ENCODE assay signal across 9 mouse cellular contexts in genomic region chr1:162299558-162300319, GRCm38 (mm10).
DNase-seq lines count a peak whose midpoint lies in the region; ATAC-seq and TF ChIP-seq lines count a peak whose summit lies in the region.
"Had no signal": no experiment of that assay in that cellular context is flagged by ENCODE, and none has a peak within 500 bp of the region (broad histone marks: within the 10 kb centered on the region; RNA-seq: fewer than 3 reads in every experiment).

No protein-coding gene starts in this region.

- 36% methylated on average over 12 of the region's 12 CpGs for WGBS in kidney, adult 2 months
- 75% methylated on average over 12 of the region's 12 CpGs for WGBS in kidney, embryonic 15.5 days
- WGBS in limb, embryonic 12.5 days, result 62% methylated on average over 12 of the region's 12 CpGs
- 85% methylated on average over 12 of the region's 12 CpGs for WGBS in hindbrain, embryonic 10.5 days
- WGBS in hindbrain, embryonic 11.5 days, result 86% methylated on average over 12 of the region's 12 CpGs

- TF ChIP-seq POLR2A in kidney, adult 2 months (IDR thresholded peaks at IDR 0.05; ENCODE audit: low read depth, low read length), result no peak

- H3K4me3 ChIP-seq in kidney, adult 2 months (ENCODE audit: insufficient read depth, low read depth, low read length), result peak overlapping the region; percentile 26; the same call in 1 of the 2 replicates
- no peak overlapping the region for H3K4me3 ChIP-seq in kidney, embryonic 15.5 days (replicated peaks)
- H3K4me3 ChIP-seq in limb, embryonic 12.5 days (replicated peaks), result no peak overlapping the region
- H3K4me3 ChIP-seq in hindbrain, embryonic 10.5 days, result no peak overlapping the region
- H3K4me3 ChIP-seq in hindbrain, embryonic 11.5 days (ENCODE audit: low read depth, low read length), result no peak overlapping the region
- H3K4me3 ChIP-seq: embryonic facial prominence, embryonic 12.5 days had no signal

- no peaks in the 10 kb centered on the region for H3K36me3 ChIP-seq in kidney, adult 2 months (ENCODE audit: control insufficient read depth, insufficient read depth, low read length)
- no peaks in the 10 kb centered on the region for H3K36me3 ChIP-seq in kidney, embryonic 15.5 days
- H3K36me3 ChIP-seq in limb, embryonic 12.5 days, result no peaks in the 10 kb centered on the region
- no peaks in the 10 kb centered on the region for H3K36me3 ChIP-seq in hindbrain, embryonic 10.5 days
- H3K36me3 ChIP-seq in hindbrain, embryonic 11.5 days (ENCODE audit: control insufficient read depth, insufficient read depth, low read length), result no peaks in the 10 kb centered on the region
- H3K36me3 ChIP-seq: embryonic facial prominence, embryonic 12.5 days had no signal

- no peaks in the 10 kb centered on the region for H3K9me3 ChIP-seq in kidney, embryonic 15.5 days (replicated peaks)
- no peaks in the 10 kb centered on the region for H3K9me3 ChIP-seq in limb, embryonic 12.5 days
- no peaks in the 10 kb centered on the region for H3K9me3 ChIP-seq in hindbrain, embryonic 10.5 days
- no peaks in the 10 kb centered on the region for H3K9me3 ChIP-seq in hindbrain, embryonic 11.5 days (ENCODE audit: control insufficient read depth, low read length)
- H3K9me3 ChIP-seq: embryonic facial prominence, embryonic 12.5 days had no signal

- no peak for ATAC-seq in kidney, embryonic 15.5 days (replicated peaks; ENCODE audit: low FRiP score)
- peak; percentile 79; the same call in 1 of the 2 replicates for ATAC-seq in limb, embryonic 12.5 days (ENCODE audit: insufficient number of reproducible peaks, insufficient read depth, low FRiP score, low TSS enrichment, low read depth)
- no peak for ATAC-seq in hindbrain, embryonic 11.5 days (ENCODE audit: low FRiP score)

- no peak overlapping the region for H3K4me2 ChIP-seq in kidney, embryonic 15.5 days
- H3K4me2 ChIP-seq in limb, embryonic 12.5 days, result no peak overlapping the region
- no peak overlapping the region for H3K4me2 ChIP-seq in hindbrain, embryonic 11.5 days (replicated peaks; ENCODE audit: low read depth, low read length)
- H3K4me2 ChIP-seq: embryonic facial prominence, embryonic 12.5 days had no signal

- H3K27ac ChIP-seq in kidney, adult 2 months (ENCODE audit: insufficient read depth, low read depth, low read length), result peak overlapping the region; percentile 61
- H3K27ac ChIP-seq in kidney, embryonic 15.5 days, result no peak overlapping the region
- peak overlapping the region; percentile 88 for H3K27ac ChIP-seq in limb, embryonic 12.5 days
- H3K27ac ChIP-seq in hindbrain, embryonic 10.5 days, result no peak overlapping the region
- no peak overlapping the region for H3K27ac ChIP-seq in hindbrain, embryonic 11.5 days (ENCODE audit: low read depth, low read length)
- H3K27ac ChIP-seq: embryonic facial prominence, embryonic 12.5 days had no signal

- no peak for TF ChIP-seq CTCF in kidney, adult 2 months (conservative IDR thresholded peaks at IDR 0.05; ENCODE audit: insufficient read depth, insufficient read length, low read depth, low read length)

- no peaks in the 10 kb centered on the region for H3K27me3 ChIP-seq in kidney, adult 2 months (replicated peaks; ENCODE audit: control insufficient read depth, insufficient read depth, low read length)
- no peaks in the 10 kb centered on the region for H3K27me3 ChIP-seq in kidney, embryonic 15.5 days
- no peaks in the 10 kb centered on the region for H3K27me3 ChIP-seq in limb, embryonic 12.5 days
- H3K27me3 ChIP-seq in hindbrain, embryonic 10.5 days (ENCODE audit: insufficient read depth, poor library complexity, severe bottlenecking), result no peaks in the 10 kb centered on the region
- no peaks in the 10 kb centered on the region for H3K27me3 ChIP-seq in hindbrain, embryonic 11.5 days (ENCODE audit: control insufficient read depth, insufficient read depth, low read length)
- H3K27me3 ChIP-seq: embryonic facial prominence, embryonic 12.5 days had no signal

- peak; percentile 76 for DNase-seq in kidney, adult 2 months
- DNase-seq in adipocyte (ENCODE audit: low spot score), result peak; percentile 66
- peak; percentile 88 for DNase-seq in fibroblast of lung, adult 2 months (ENCODE audit: low read depth)
- no peak for DNase-seq in hindbrain, embryonic 10.5 days (ENCODE audit: low spot score)
- no peak for DNase-seq in hindbrain, embryonic 11.5 days (ENCODE audit: low spot score)
- no peak for DNase-seq in ovary, postnatal 10 days (ENCODE audit: low spot score)

- H3K4me1 ChIP-seq in kidney, adult 2 months (ENCODE audit: control insufficient read depth, insufficient read depth, low read length), result no peaks in the 10 kb centered on the region
- 0 out of 2 replicates have a peak, but pooled peaks cover 6% of the 10 kb centered on the region for H3K4me1 ChIP-seq in kidney, embryonic 15.5 days
- H3K4me1 ChIP-seq in limb, embryonic 12.5 days (replicated peaks), result peaks cover 47% of the 10 kb centered on the region
- no peaks in the 10 kb centered on the region for H3K4me1 ChIP-seq in hindbrain, embryonic 10.5 days (replicated peaks)
- H3K4me1 ChIP-seq in hindbrain, embryonic 11.5 days (replicated peaks; ENCODE audit: control insufficient read depth, insufficient read depth, low read length), result no peaks in the 10 kb centered on the region

- no peak overlapping the region for H3K9ac ChIP-seq in kidney, embryonic 15.5 days
- 0 out of 2 replicates have a peak overlapping the region, but pooled peaks have one; percentile 2 for H3K9ac ChIP-seq in limb, embryonic 12.5 days (replicated peaks)
- H3K9ac ChIP-seq in hindbrain, embryonic 11.5 days (ENCODE audit: low read depth, low read length), result no peak overlapping the region
- H3K9ac ChIP-seq: embryonic facial prominence, embryonic 12.5 days had no signal

Comparison
In these comparisons a context has a peak if more than half of its experiments do, and no peak if none do; other contexts are left out.
1. H3K27ac ChIP-seq: peak in kidney, adult 2 months (single experiment) and limb, embryonic 12.5 days (single experiment); none in kidney, embryonic 15.5 days (single experiment), hindbrain, embryonic 10.5 days (single experiment) and hindbrain, embryonic 11.5 days (single experiment).
2. DNase-seq: peak in kidney, adult 2 months (single experiment), adipocyte (single experiment) and fibroblast of lung, adult 2 months (single experiment); none in hindbrain, embryonic 10.5 days (single experiment), hindbrain, embryonic 11.5 days (single experiment) and ovary, postnatal 10 days (single experiment).